Mouse (Mus musculus) hindbrain, embryonic 16.5 days (tissue): ENCODE measurements around the gene Chst13. TPM values are rescaled to one million over a fixed set of nuclear protein-coding genes. Genes with fewer than 3 reads are reported as not detected.

ENCODE experiments used
- ATAC-seq: fragments of 200-750 bp; cut with Nextera tagmentation; 2 replicates; pipeline ENCODE4 v1.8.0; 2017; ENCODE audit warnings: moderate TSS enrichment, moderate library complexity
- H3K27ac ChIP-seq: fragments of 300-500 bp; sonication (generic); 2 replicates; pipeline ENCODE4 v1.5.1; 2014; ENCODE audit warnings: low read depth, mild to moderate bottlenecking, control low read depth, low read length, moderate library complexity
- H3K27me3 ChIP-seq: fragments of 300-500 bp; sonication (generic); replicated peaks from 2 replicates; pipeline ENCODE4 v1.6.1; 2014; ENCODE audit warnings: low read length; ENCODE audit not compliant: control insufficient read depth, insufficient read depth
- H3K36me3 ChIP-seq: fragments of 300-500 bp; sonication (generic); 2 replicates; pipeline ENCODE4 v1.6.1; 2014; ENCODE audit warnings: mild to moderate bottlenecking, low read length, moderate library complexity, mixed read lengths; ENCODE audit not compliant: control insufficient read depth, insufficient read depth
- H3K4me1 ChIP-seq: fragments of 300-500 bp; sonication (generic); 2 replicates; pipeline ENCODE4 v1.6.1; 2014; ENCODE audit warnings: low read depth, low read length; ENCODE audit not compliant: control insufficient read depth, insufficient read depth
- H3K4me2 ChIP-seq: fragments of 300-500 bp; sonication (generic); 2 replicates; pipeline ENCODE4 v1.6.1; 2014; ENCODE audit warnings: mild to moderate bottlenecking, low read length, control low read depth, moderate library complexity
- H3K4me3 ChIP-seq: fragments of 300-500 bp; sonication (generic); 2 replicates; pipeline ENCODE4 v1.5.1; 2014; ENCODE audit warnings: mild to moderate bottlenecking, low read length, control low read depth, moderate library complexity
- H3K9ac ChIP-seq: fragments of 300-500 bp; sonication (generic); 2 replicates; pipeline ENCODE4 v1.6.1; 2014; ENCODE audit warnings: low read depth, mild to moderate bottlenecking, control low read depth, low read length, moderate library complexity
- H3K9me3 ChIP-seq: fragments of 300-500 bp; sonication (generic); 2 replicates; pipeline ENCODE4 v1.6.1; 2014; ENCODE audit warnings: mild to moderate bottlenecking, low read length, moderate library complexity; ENCODE audit not compliant: control insufficient read depth
- WGBS: fragments of 180-500 bp; shearing (Covaris S2); extraction: QIAGEN DNeasy Blood & Tissue Kit; methylation state at CpG from one replicate; pipeline ENCODE4 v1.1.7; 2014; 5-methylcytosine and 5-hydroxymethylcytosine counted together
- polyA plus RNA-seq: library from polyadenylated mRNA; unstranded; fragments of >200 nt; fragmentation: Nextera tagmentation; extraction: Ambion mirVana; gene quantifications from 2 replicates; pipeline ENCODE4 v1.2.1, GENCODE M21; 2015

Gene Chst13
- polyA plus RNA-seq, 1 experiment from 2014 or later, result 0.24 TPM

DNA sequence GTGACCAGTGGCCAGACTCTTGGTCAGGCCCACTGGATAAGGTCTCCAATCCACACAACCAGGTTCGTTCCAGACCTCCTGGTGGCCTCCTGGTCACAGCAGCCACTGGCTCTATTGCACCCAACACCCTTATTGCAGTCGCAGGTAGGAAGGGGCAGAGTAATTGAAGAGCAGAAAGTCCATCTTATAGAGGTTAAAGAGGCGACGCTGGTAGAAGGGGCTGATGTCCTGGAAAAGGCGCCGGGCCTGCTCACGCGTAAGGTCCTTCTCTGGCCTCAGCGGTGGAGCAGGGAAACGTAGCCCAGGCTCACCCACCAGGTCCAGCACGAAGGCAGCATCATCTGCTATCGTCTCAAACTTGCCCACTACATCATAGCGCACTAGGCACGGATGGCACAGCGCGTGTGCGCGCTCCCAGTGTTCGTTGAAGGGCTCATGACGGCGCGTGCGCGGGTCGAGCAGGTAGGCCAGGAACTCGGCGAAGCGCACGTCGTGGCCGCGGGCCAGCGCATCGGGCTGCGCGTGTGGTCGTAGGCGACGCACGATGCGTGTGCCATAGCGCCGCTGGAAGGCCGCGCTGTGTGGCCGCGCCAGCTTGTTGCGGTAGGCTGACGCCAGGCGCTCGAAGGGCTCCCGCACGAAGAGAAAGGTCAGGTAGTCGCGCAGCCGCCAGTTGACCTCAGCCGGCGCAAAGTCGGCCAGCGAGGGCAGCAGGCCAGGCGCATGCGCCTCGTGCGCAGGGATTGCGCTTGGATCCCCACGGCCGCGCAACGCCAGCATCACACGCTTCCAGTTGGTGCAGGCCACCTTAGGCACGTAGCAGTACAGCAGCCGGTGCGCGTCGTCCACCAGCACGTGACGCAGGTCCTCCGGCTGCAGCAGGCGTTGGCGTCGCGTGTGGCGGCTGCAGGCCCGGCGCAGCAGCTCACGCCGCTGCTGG, 15.9 kb downstream of the Chst13 start:
- H3K4me2 ChIP-seq, result no peak overlapping the region
- WGBS, result 88% methylated on average over 87 of the region's 87 CpGs

DNA sequence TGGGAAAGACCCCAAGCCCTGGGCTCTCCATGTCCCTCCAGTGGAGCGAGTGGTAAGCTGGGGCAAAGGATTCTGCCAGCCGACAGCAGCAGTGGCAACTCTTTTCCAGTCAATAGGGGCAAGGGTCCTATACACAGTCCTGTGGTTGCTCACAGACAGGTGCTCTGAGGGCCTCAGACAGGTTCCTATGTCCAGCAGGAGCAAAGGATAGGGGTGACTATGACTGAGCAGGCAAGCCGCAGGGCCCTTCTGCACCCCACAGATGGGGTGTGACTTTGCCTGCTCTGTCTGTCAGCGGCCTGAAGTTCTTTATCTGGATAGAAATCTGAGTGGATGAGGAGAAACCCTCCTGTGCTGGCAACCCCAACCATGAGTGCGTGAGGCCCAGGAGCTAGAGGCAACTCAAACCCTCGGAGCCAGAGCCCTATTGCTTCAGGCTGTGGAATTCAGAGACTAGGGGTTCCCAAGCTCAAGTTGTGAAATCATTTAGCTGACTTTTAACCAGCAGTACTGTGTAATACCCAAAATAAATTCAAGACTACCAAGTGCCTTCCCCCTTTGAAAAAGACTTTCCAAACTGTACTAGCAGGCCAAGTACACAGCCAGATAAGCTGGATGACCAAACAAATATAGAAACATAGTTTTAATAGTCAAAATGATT, 18.5 kb downstream of the Chst13 start:
- no peaks in the 10 kb centered on the region for H3K36me3 ChIP-seq
- H3K27ac ChIP-seq, result no peak overlapping the region
- H3K4me2 ChIP-seq, result no peak overlapping the region
- no peak for ATAC-seq
- H3K9ac ChIP-seq, result no peak overlapping the region
- no peaks in the 10 kb centered on the region for H3K27me3 ChIP-seq
- 80% methylated on average over 6 of the region's 6 CpGs for WGBS
- H3K4me1 ChIP-seq, result no peaks in the 10 kb centered on the region
- peaks cover 7% of the 10 kb centered on the region; the same call in 1 of the 2 replicates for H3K9me3 ChIP-seq
- H3K4me3 ChIP-seq, result no peak overlapping the region

More for the DNA sequence above, 15.9 kb downstream of the Chst13 start:
- no peak for ATAC-seq
- H3K4me1 ChIP-seq, result no peaks in the 10 kb centered on the region
- no peak overlapping the region for H3K9ac ChIP-seq
- peaks cover 7% of the 10 kb centered on the region; the same call in 1 of the 2 replicates for H3K9me3 ChIP-seq
- no peaks in the 10 kb centered on the region for H3K36me3 ChIP-seq
- H3K27me3 ChIP-seq, result no peaks in the 10 kb centered on the region
- no peak overlapping the region for H3K4me3 ChIP-seq
- no peak overlapping the region for H3K27ac ChIP-seq

GRCm38 (mm10) chr6:90300919-90301318, 24.1 kb downstream of the Chst13 start, which contains the start of gene BC048671:
Gene BC048671, plus strand, starts transcription at chr6:90301219.
- 100% methylated on average over 1 of the region's 1 CpGs for whole genome bisulfite sequencing
- H3K4me2 ChIP-seq, result no peak within 1 kb of the TSS
- ATAC-seq, result no peak
- H3K4me1 ChIP-seq, result no peaks in the 10 kb centered on the region
- H3K4me3 ChIP-seq, result no peak within 1 kb of the TSS
- H3K36me3 ChIP-seq, result no peaks in the 10 kb centered on the region
- no peak within 1 kb of the TSS for H3K9ac ChIP-seq
- H3K27ac ChIP-seq, result no peak within 1 kb of the TSS
- no peaks in the 10 kb centered on the region for H3K27me3 ChIP-seq
- H3K9me3 ChIP-seq, result no peaks in the 10 kb centered on the region

GRCm38 (mm10) chr6:90288265-90288664, 36.7 kb downstream of the Chst13 start:
- Histone ChIP-seq H3K27me3 (no peaks in the 10 kb centered on the region), H3K4me1 (no peaks in the 10 kb centered on the region), H3K27ac (no peak overlapping the region), H3K4me3 (no peak overlapping the region), H3K36me3 (no peaks in the 10 kb centered on the region), H3K4me2 (no peak overlapping the region), H3K9ac (no peak overlapping the region), H3K9me3 (0 out of 2 replicates have a peak, but pooled peaks cover 3% of the 10 kb centered on the region)
- ATAC-seq, result no peak
- 60% methylated on average over 12 of the region's 12 CpGs for WGBS

Other genes with a start within 250 kb of the Chst13 start
- gene Vmn1r49, start 246.7 kb downstream of the Chst13 start, polyA plus RNA-seq, result not detected in 2 replicates
- gene Vmn1r50, start 223.8 kb downstream of the Chst13 start, polyA plus RNA-seq, result not detected in 2 replicates
- 0.04 and 0.06 TPM in 2 replicates for gene Vmn1r51, start 202.6 kb downstream of the Chst13 start, polyA plus RNA-seq
- gene Vmn1r52, start 150.4 kb downstream of the Chst13 start, polyA plus RNA-seq, result not detected in 2 replicates
- gene V1ra8, start 122.4 kb downstream of the Chst13 start, polyA plus RNA-seq, result not detected in 2 replicates
- gene Vmn1r53, start 100.7 kb downstream of the Chst13 start, polyA plus RNA-seq, result not detected in 2 replicates
- not detected in 2 replicates for gene Vmn1r54, start 78.9 kb downstream of the Chst13 start, polyA plus RNA-seq
- not detected in 2 replicates for gene BC048671, start 24.0 kb downstream of the Chst13 start, polyA plus RNA-seq
- gene Uroc1, start 8.1 kb upstream of the Chst13 start, polyA plus RNA-seq, result 0.04 TPM in 1 of 2 replicates, not detected in the other
- 7.7 and 9.7 TPM in 2 replicates for gene Zxdc, start 44.3 kb upstream of the Chst13 start, polyA plus RNA-seq
- gene Cfap100, start 103.6 kb upstream of the Chst13 start, polyA plus RNA-seq, result 7.5 and 10.3 TPM in 2 replicates
- gene Klf15, start 137.4 kb upstream of the Chst13 start, polyA plus RNA-seq, result 20.9 and 25.1 TPM in 2 replicates
- gene Aldh1l1, start 161.2 kb upstream of the Chst13 start, polyA plus RNA-seq, result 89.0 and 101 TPM in 2 replicates